Mouse (Mus musculus) G1E (cell line): Measurements from ENCODE around the gene Rasl2-9. TPM values are rescaled to one million over a fixed set of nuclear protein-coding genes. Genes with fewer than 3 reads are reported as not detected.

Source experiments
- ATAC-seq: 2 replicates; pipeline ENCODE4 v1.8.0; 2016; ENCODE audit warnings: mild to moderate bottlenecking; ENCODE audit not compliant: insufficient number of reproducible peaks, poor library complexity, low FRiP score, severe bottlenecking; ENCODE audit errors: extremely low read depth
- DNase-seq: peaks from one replicate; pipeline ENCODE4 v3.0.0; 2012; ENCODE audit warnings: low spot score
- H3K27me3 ChIP-seq: 2 replicates; pipeline ENCODE4 v1.6.1; 2012; ENCODE audit warnings: mild to moderate bottlenecking, low read length, inconsistent platforms; ENCODE audit not compliant: insufficient read depth
- H3K36me3 ChIP-seq: replicated peaks from 2 replicates; pipeline ENCODE3; 2012; ENCODE audit warnings: mild to moderate bottlenecking, inconsistent platforms
- H3K4me1 ChIP-seq: 2 replicates; pipeline ENCODE4 v1.6.1; 2012; ENCODE audit warnings: low read depth, low read length, inconsistent platforms, mixed read lengths; ENCODE audit not compliant: insufficient read depth
- H3K4me3 ChIP-seq: 2 replicates; pipeline ENCODE4 v1.5.1; 2012; ENCODE audit warnings: low read depth, mild to moderate bottlenecking, inconsistent platforms, low read length, moderate library complexity, mixed read lengths
- H3K9me3 ChIP-seq: replicated peaks from 2 replicates; pipeline ENCODE4 v1.6.1; 2012; ENCODE audit warnings: inconsistent platforms
- CTCF ChIP-seq: IDR thresholded peaks from 2 replicates; pipeline ENCODE4 v1.5.1; 2012; ENCODE audit warnings: low read depth, low read length, inconsistent platforms, mixed read lengths
- GATA1 ChIP-seq: IDR thresholded peaks from 2 replicates; pipeline ENCODE4 v1.6.1; 2012; ENCODE audit warnings: borderline replicate concordance, low read length, inconsistent platforms, mixed read lengths
- GATA2 ChIP-seq: IDR thresholded peaks from 2 replicates; pipeline ENCODE4 v1.6.1; 2012; ENCODE audit warnings: low read depth, low read length, inconsistent platforms, borderline replicate concordance
- POLR2AphosphoS5 ChIP-seq: IDR thresholded peaks from 2 replicates; pipeline ENCODE4 v1.6.1; 2012; ENCODE audit warnings: low read depth, low read length, inconsistent platforms; ENCODE audit not compliant: insufficient replicate concordance
- TAL1 ChIP-seq: conservative IDR thresholded peaks from 2 replicates; pipeline ENCODE4 v1.6.1; 2012; ENCODE audit warnings: low read depth, low read length, inconsistent platforms, mixed read lengths
- polyA plus RNA-seq: library from polyadenylated mRNA; stranded (reverse); fragments of >175 nt; gene quantifications from 2 replicates; pipeline ENCODE4 v1.2.3, GENCODE M21; 2012
- total RNA-seq, 2 experiments: library from RNA; stranded (forward) in 1 of 2; stranded (reverse) in 1 of 2; fragments of 200-1000 nt in 1 of 2; fragments of >200 nt in 1 of 2; fragmentation: Nextera tagmentation in 1 of 2; gene quantifications; 2 replicates each; pipeline ENCODE4 v1.2.3; 2014 to 2017

Gene Rasl2-9
- total and polyA plus RNA-seq, 3 experiments: 0.42 to 4.0 (median 2.0) TPM

- peak; percentile 75 for TF ChIP-seq TAL1
- no peak for TF ChIP-seq POLR2AphosphoS5
- TF ChIP-seq CTCF: no peak
- H3K4me1 ChIP-seq: peaks cover 73% of the 10 kb centered on the region
- no peak overlapping the region for H3K4me3 ChIP-seq
- no peaks in the 10 kb centered on the region for H3K27me3 ChIP-seq
- peaks cover 74% of the 10 kb centered on the region for H3K36me3 ChIP-seq
- H3K9me3 ChIP-seq: no peaks in the 10 kb centered on the region
- ATAC-seq (peak; percentile 74), DNase-seq (peak; percentile 48)
These were observed 48.8 kb downstream of the Rasl2-9 start for GRCm38 (mm10) chr7:5076931-5077330.

GRCm38 (mm10) chr7:5074984-5075383 lies 50.8 kb downstream of the Rasl2-9 start:
- TF ChIP-seq CTCF (no peak), GATA2 (no peak), POLR2AphosphoS5 (no peak), GATA1 (no peak), TAL1 (no peak)
- H3K4me3 ChIP-seq: no peak overlapping the region; the same call in 1 of the 2 replicates
- H3K4me1 ChIP-seq: peaks cover 87% of the 10 kb centered on the region
- ATAC-seq (no peak), DNase-seq (no peak)
- H3K27me3 ChIP-seq: no peaks in the 10 kb centered on the region
- H3K9me3 ChIP-seq: no peaks in the 10 kb centered on the region
- H3K36me3 ChIP-seq: peaks cover 92% of the 10 kb centered on the region

Other genes starting within 250 kb of the Rasl2-9 start
Only the 20 nearest of the 24 such genes appear.
- 13.9 and 15.2 TPM in 2 replicates for gene Zfp628, start 210.7 kb downstream of the Rasl2-9 start, total RNA-seq (2014; fragmentation: Nextera tagmentation)
- gene Zfp628, start 210.7 kb downstream of the Rasl2-9 start, total RNA-seq (2017): 1.6 and 1.8 TPM in 2 replicates
- 35.7 and 39.5 TPM in 2 replicates for gene Zfp628, start 210.7 kb downstream of the Rasl2-9 start, polyA plus RNA-seq
- 2.0 and 3.6 TPM in 2 replicates for gene Nat14, start 203.9 kb downstream of the Rasl2-9 start, total RNA-seq (2014; fragmentation: Nextera tagmentation)
- 0.41 and 1.1 TPM in 2 replicates for gene Nat14, start 203.9 kb downstream of the Rasl2-9 start, total RNA-seq (2017)
- 0.85 and 1.2 TPM in 2 replicates for gene Nat14, start 203.9 kb downstream of the Rasl2-9 start, polyA plus RNA-seq
- 0.15 TPM in 1 of 2 replicates, not detected in the other for gene Ssc5d, start 200.2 kb downstream of the Rasl2-9 start, total RNA-seq (2014; fragmentation: Nextera tagmentation)
- gene Ssc5d, start 200.2 kb downstream of the Rasl2-9 start, total RNA-seq (2017): 0.05 TPM in 1 of 2 replicates, not detected in the other
- 0.02 and 0.08 TPM in 2 replicates for gene Ssc5d, start 200.2 kb downstream of the Rasl2-9 start, polyA plus RNA-seq
- not detected in 2 replicates for gene Sbk2, start 161.5 kb downstream of the Rasl2-9 start, total RNA-seq (2014; fragmentation: Nextera tagmentation)
- 0.06 and 0.11 TPM in 2 replicates for gene Sbk2, start 161.5 kb downstream of the Rasl2-9 start, total RNA-seq (2017)
- gene Sbk2, start 161.5 kb downstream of the Rasl2-9 start, polyA plus RNA-seq: not detected in 2 replicates
- not detected in 2 replicates for gene Sbk3, start 154.8 kb downstream of the Rasl2-9 start, total RNA-seq (2014; fragmentation: Nextera tagmentation)
- gene Sbk3, start 154.8 kb downstream of the Rasl2-9 start, total RNA-seq (2017): 0.06 and 0.11 TPM in 2 replicates
- not detected in 2 replicates for gene Sbk3, start 154.8 kb downstream of the Rasl2-9 start, polyA plus RNA-seq
- 9.9 TPM in 1 of 2 replicates, not detected in the other for gene Zfp579, start 129.8 kb downstream of the Rasl2-9 start, total RNA-seq (2014; fragmentation: Nextera tagmentation)
- 0.71 and 0.87 TPM in 2 replicates for gene Zfp579, start 129.8 kb downstream of the Rasl2-9 start, total RNA-seq (2017)
- 4.1 and 4.2 TPM in 2 replicates for gene Zfp579, start 129.8 kb downstream of the Rasl2-9 start, polyA plus RNA-seq
- 9.1 and 11.4 TPM in 2 replicates for gene Zfp524, start 111.5 kb downstream of the Rasl2-9 start, total RNA-seq (2014; fragmentation: Nextera tagmentation)
- 8.9 and 12.3 TPM in 2 replicates for gene Zfp524, start 111.5 kb downstream of the Rasl2-9 start, total RNA-seq (2017)
- 37.2 and 38.9 TPM in 2 replicates for gene Zfp524, start 111.5 kb downstream of the Rasl2-9 start, polyA plus RNA-seq
- gene Fiz1, start 111.3 kb downstream of the Rasl2-9 start, total RNA-seq (2014; fragmentation: Nextera tagmentation): 53.4 and 54.4 TPM in 2 replicates
- 22.2 and 23.6 TPM in 2 replicates for gene Fiz1, start 111.3 kb downstream of the Rasl2-9 start, total RNA-seq (2017)
- gene Fiz1, start 111.3 kb downstream of the Rasl2-9 start, polyA plus RNA-seq: 52.7 and 66.6 TPM in 2 replicates
- 6.7 TPM in 1 of 2 replicates, not detected in the other for gene Gm44973, start 110.5 kb downstream of the Rasl2-9 start, total RNA-seq (2014; fragmentation: Nextera tagmentation)
- gene Gm44973, start 110.5 kb downstream of the Rasl2-9 start, total RNA-seq (2017): not detected in 2 replicates
- gene Gm44973, start 110.5 kb downstream of the Rasl2-9 start, polyA plus RNA-seq: not detected in 2 replicates
- gene Zfp865, start 105.6 kb downstream of the Rasl2-9 start, total RNA-seq (2014; fragmentation: Nextera tagmentation): 50.6 and 54.8 TPM in 2 replicates
- gene Zfp865, start 105.6 kb downstream of the Rasl2-9 start, total RNA-seq (2017): 17.5 and 19.9 TPM in 2 replicates
- gene Zfp865, start 105.6 kb downstream of the Rasl2-9 start, polyA plus RNA-seq: 121 and 146 TPM in 2 replicates
- gene Ccdc106, start 105.4 kb downstream of the Rasl2-9 start, total RNA-seq (2014; fragmentation: Nextera tagmentation): 1.7 TPM in 1 of 2 replicates, not detected in the other
- gene Ccdc106, start 105.4 kb downstream of the Rasl2-9 start, total RNA-seq (2017): 0.23 TPM in 1 of 2 replicates, not detected in the other
- 0.13 and 0.21 TPM in 2 replicates for gene Ccdc106, start 105.4 kb downstream of the Rasl2-9 start, polyA plus RNA-seq
- gene 4632433K11Rik, start 91.8 kb downstream of the Rasl2-9 start, total RNA-seq (2014; fragmentation: Nextera tagmentation): 1.2 and 2.4 TPM in 2 replicates
- gene 4632433K11Rik, start 91.8 kb downstream of the Rasl2-9 start, total RNA-seq (2017): 0.98 TPM in 1 of 2 replicates, not detected in the other
- gene 4632433K11Rik, start 91.8 kb downstream of the Rasl2-9 start, polyA plus RNA-seq: not detected in 2 replicates
- 1.7 and 2.5 TPM in 2 replicates for gene Zfp784, start 87.5 kb downstream of the Rasl2-9 start, total RNA-seq (2014; fragmentation: Nextera tagmentation)
- gene Zfp784, start 87.5 kb downstream of the Rasl2-9 start, total RNA-seq (2017): 2.7 and 2.8 TPM in 2 replicates
- gene Zfp784, start 87.5 kb downstream of the Rasl2-9 start, polyA plus RNA-seq: 1.3 and 1.6 TPM in 2 replicates
- 1.1 and 1.8 TPM in 2 replicates for gene Zfp580, start 74.4 kb downstream of the Rasl2-9 start, total RNA-seq (2014; fragmentation: Nextera tagmentation)
- gene Zfp580, start 74.4 kb downstream of the Rasl2-9 start, total RNA-seq (2017): 0.44 TPM in 1 of 2 replicates, not detected in the other
- 2.8 and 4.1 TPM in 2 replicates for gene Zfp580, start 74.4 kb downstream of the Rasl2-9 start, polyA plus RNA-seq
- 166 and 208 TPM in 2 replicates for gene U2af2, start 63.8 kb downstream of the Rasl2-9 start, total RNA-seq (2014; fragmentation: Nextera tagmentation)
- gene U2af2, start 63.8 kb downstream of the Rasl2-9 start, total RNA-seq (2017): 261 and 292 TPM in 2 replicates
- gene U2af2, start 63.8 kb downstream of the Rasl2-9 start, polyA plus RNA-seq: 480 and 545 TPM in 2 replicates
- 134 and 152 TPM in 2 replicates for gene Epn1, start 45.7 kb downstream of the Rasl2-9 start, total RNA-seq (2014; fragmentation: Nextera tagmentation)
- 79.5 and 85.2 TPM in 2 replicates for gene Epn1, start 45.7 kb downstream of the Rasl2-9 start, total RNA-seq (2017)
- 720 and 931 TPM in 2 replicates for gene Epn1, start 45.7 kb downstream of the Rasl2-9 start, polyA plus RNA-seq
- gene Rfpl4, start 9.0 kb downstream of the Rasl2-9 start, total RNA-seq (2014; fragmentation: Nextera tagmentation): not detected in 2 replicates
- not detected in 2 replicates for gene Rfpl4, start 9.0 kb downstream of the Rasl2-9 start, total RNA-seq (2017)
- gene Rfpl4, start 9.0 kb downstream of the Rasl2-9 start, polyA plus RNA-seq: not detected in 2 replicates
- gene Vmn1r55, start 23.7 kb upstream of the Rasl2-9 start, total RNA-seq (2014; fragmentation: Nextera tagmentation): 0.15 TPM in 1 of 2 replicates, not detected in the other
- 0.06 and 0.22 TPM in 2 replicates for gene Vmn1r55, start 23.7 kb upstream of the Rasl2-9 start, total RNA-seq (2017)
- gene Vmn1r55, start 23.7 kb upstream of the Rasl2-9 start, polyA plus RNA-seq: not detected in 2 replicates
- not detected in 2 replicates for gene Vmn1r56, start 70.8 kb upstream of the Rasl2-9 start, total RNA-seq (2014; fragmentation: Nextera tagmentation)
- gene Vmn1r56, start 70.8 kb upstream of the Rasl2-9 start, total RNA-seq (2017): not detected in 2 replicates
- not detected in 2 replicates for gene Vmn1r56, start 70.8 kb upstream of the Rasl2-9 start, polyA plus RNA-seq
- not detected in 2 replicates for gene Vmn1r57, start 92.5 kb upstream of the Rasl2-9 start, total RNA-seq (2014; fragmentation: Nextera tagmentation)
- 0.05 TPM in 1 of 2 replicates, not detected in the other for gene Vmn1r57, start 92.5 kb upstream of the Rasl2-9 start, total RNA-seq (2017)
- gene Vmn1r57, start 92.5 kb upstream of the Rasl2-9 start, polyA plus RNA-seq: not detected in 2 replicates